15 mouse cellular contexts compared by ENCODE assay signal in the genomic region with DNA sequence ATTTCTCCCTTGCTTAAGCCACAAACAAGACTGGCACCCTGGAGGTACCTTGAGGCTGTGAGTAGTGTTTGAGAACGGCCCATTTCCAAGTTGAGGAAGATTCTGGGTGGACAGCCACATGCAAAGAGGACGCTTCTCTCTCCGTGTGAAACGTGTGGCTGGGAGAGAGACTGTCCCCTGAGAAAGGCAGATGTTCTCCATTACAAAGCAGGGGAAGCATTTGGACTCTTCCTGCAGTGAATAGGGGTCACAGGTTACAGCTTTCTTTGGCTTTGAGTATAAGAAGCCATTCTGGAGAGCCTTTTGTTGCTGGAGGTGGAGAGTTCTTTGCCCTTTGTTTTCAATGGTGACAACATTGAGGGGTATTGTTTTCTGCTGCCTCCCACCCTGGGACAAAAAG. TPM values are rescaled to one million over a fixed set of nuclear protein-coding genes. Genes with fewer than 3 reads are reported as not detected.
DNase-seq lines count a peak whose midpoint lies in the region; ATAC-seq lines count a peak whose summit lies in the region.
"Had no signal": no experiment of that assay in that cellular context is flagged by ENCODE, and none has a peak within 500 bp of the region (broad histone marks: within the 10 kb centered on the region; RNA-seq: fewer than 3 reads in every experiment).

No protein-coding gene starts in this region.

- H3K4me3 ChIP-seq in heart, embryonic 16.5 days (ENCODE audit: low read length) = no peak overlapping the region
- no peak overlapping the region for H3K4me3 ChIP-seq in lung, embryonic 15.5 days
- H3K4me3 ChIP-seq: forebrain, embryonic 15.5 days; megakaryocyte, embryonic 14.5 days; stomach, embryonic 15.5 days had no signal

- H3K4me2 ChIP-seq in heart, embryonic 16.5 days (ENCODE audit: low read depth, low read length) = no peak overlapping the region
- no peak overlapping the region for H3K4me2 ChIP-seq in lung, embryonic 15.5 days
- H3K4me2 ChIP-seq: forebrain, embryonic 15.5 days; stomach, embryonic 15.5 days had no signal

- H3K27ac ChIP-seq in heart, embryonic 16.5 days (ENCODE audit: low read length) = peak overlapping the region; percentile 94
- H3K27ac ChIP-seq in lung, embryonic 15.5 days = peak overlapping the region; percentile 86
- H3K27ac ChIP-seq: forebrain, embryonic 15.5 days had no signal

- no peaks in the 10 kb centered on the region for H3K27me3 ChIP-seq in heart, embryonic 16.5 days (ENCODE audit: control insufficient read depth, insufficient read depth, low read length)
- H3K27me3 ChIP-seq in lung, embryonic 15.5 days = no peaks in the 10 kb centered on the region
- H3K27me3 ChIP-seq: forebrain, embryonic 15.5 days; stomach, embryonic 15.5 days had no signal

- no peaks in the 10 kb centered on the region; the same call in 1 of the 2 replicates for H3K36me3 ChIP-seq in heart, embryonic 16.5 days (ENCODE audit: control insufficient read depth, insufficient read depth)
- H3K36me3 ChIP-seq in lung, embryonic 15.5 days = no peaks in the 10 kb centered on the region
- H3K36me3 ChIP-seq: forebrain, embryonic 15.5 days; stomach, embryonic 15.5 days had no signal

- H3K9me3 ChIP-seq in heart, embryonic 16.5 days (replicated peaks; ENCODE audit: control insufficient read depth, low read length) = no peaks in the 10 kb centered on the region
- no peaks in the 10 kb centered on the region for H3K9me3 ChIP-seq in lung, embryonic 15.5 days
- H3K9me3 ChIP-seq: forebrain, embryonic 15.5 days; megakaryocyte, embryonic 14.5 days; stomach, embryonic 15.5 days had no signal

- WGBS in heart, embryonic 16.5 days = 54% methylated on average over 4 of the region's 4 CpGs
- WGBS in lung, embryonic 15.5 days = 41% methylated on average over 4 of the region's 4 CpGs

- no peak for ATAC-seq in heart, embryonic 16.5 days (replicated peaks; ENCODE audit: extremely low read depth, insufficient read depth, low FRiP score)
- ATAC-seq in lung, embryonic 15.5 days (ENCODE audit: borderline replicate concordance, extremely low read depth, low FRiP score, low TSS enrichment) = no peak; the same call in 1 of the 2 replicates
- ATAC-seq: forebrain, embryonic 15.5 days had no signal

- H3K4me1 ChIP-seq in heart, embryonic 16.5 days (ENCODE audit: control insufficient read depth, insufficient read depth, low read length) = peaks cover 50% of the 10 kb centered on the region
- H3K4me1 ChIP-seq in lung, embryonic 15.5 days = peaks cover 42% of the 10 kb centered on the region
- H3K4me1 ChIP-seq: forebrain, embryonic 15.5 days had no signal

- H3K9ac ChIP-seq in heart, embryonic 16.5 days (ENCODE audit: low read length) = no peak overlapping the region; the same call in 1 of the 2 replicates
- no peak overlapping the region for H3K9ac ChIP-seq in lung, embryonic 15.5 days
- H3K9ac ChIP-seq: forebrain, embryonic 15.5 days; stomach, embryonic 15.5 days had no signal

- DNase-seq in heart, adult 9 months (ENCODE audit: low spot score in 2 of 2) = no peak
- DNase-seq in lung, postnatal 36 days = no peak
- peak; percentile 77 for DNase-seq in ZHBTc4 (ENCODE audit: low read depth, low spot score)
- peak; percentile 68 for DNase-seq in embryo, embryonic 11 days
- DNase-seq in spleen, adult 18-20 months = no peak
- DNase-seq: adrenal gland, postnatal 36 days; cerebellum, postnatal 25 days; kidney, adult 9 months; layer of hippocampus, adult 9-11 months; right cerebral cortex, adult 18-20 months had no signal

RNA-seq across cellular contexts. Expression of a gene that starts 48.3 kb away (rescaled TPM):
- polyA plus RNA-seq in heart, embryonic 16.5 days (2015; fragmentation: Nextera tagmentation; extraction: Ambion mirVana) = 42.4 and 53.8 TPM in 2 replicates
- polyA plus RNA-seq in lung, embryonic 15.5 days (2015; fragmentation: Nextera tagmentation; extraction: Ambion mirVana) = 45.5 and 47.0 TPM in 2 replicates

Comparison
In these comparisons a context has a peak if more than half of its experiments do, and no peak if none do; other contexts are left out.
1. DNase-seq: peak in ZHBTc4 (single experiment) and embryo, embryonic 11 days (single experiment); none in heart, adult 9 months (0 of 2), lung, postnatal 36 days (single experiment) and spleen, adult 18-20 months (0 of 2).